ENCODE assay signal across 14 mouse cellular contexts in the genomic region with DNA sequence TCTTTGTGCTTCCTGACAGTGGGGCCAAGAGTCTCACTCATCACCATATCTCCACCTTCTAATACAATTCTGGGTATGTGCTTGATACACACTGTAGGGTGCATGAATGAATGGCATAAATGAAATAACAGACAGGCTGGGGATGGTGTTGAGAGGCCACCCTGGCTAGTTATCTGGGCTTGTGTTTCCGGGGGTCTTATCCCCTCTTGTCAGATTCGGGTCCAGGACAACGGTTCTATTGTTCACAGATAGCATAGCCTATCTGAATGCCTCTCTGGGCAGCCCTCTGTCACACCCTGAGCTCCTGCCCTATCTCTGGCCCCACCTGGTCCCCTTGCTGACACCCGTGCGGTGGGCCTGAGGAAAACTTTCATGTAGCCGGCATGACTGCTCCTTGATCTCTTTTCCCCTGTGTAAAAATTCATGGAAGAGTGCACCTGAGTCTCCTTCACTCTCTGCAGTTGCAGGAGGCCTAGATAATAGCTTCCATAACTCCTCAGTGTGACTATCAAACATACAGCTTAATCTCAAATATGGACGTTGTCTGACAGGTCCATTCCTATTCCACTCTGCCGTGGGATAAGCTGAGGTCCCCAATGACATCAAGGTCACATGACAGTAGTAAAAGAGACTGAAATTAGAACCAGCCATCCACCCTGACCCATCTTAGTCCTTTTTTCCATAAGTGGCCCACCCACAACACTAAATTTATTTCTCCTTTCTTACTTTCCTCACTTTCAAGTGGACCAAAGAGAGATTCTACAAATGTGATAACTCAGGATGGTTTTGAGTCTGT.
A peak's percentile ranks its signal among the peaks of the same experiment; 100 is the strongest.
DNase-seq lines count a peak whose midpoint lies in the region; ATAC-seq and TF ChIP-seq lines count a peak whose summit lies in the region.
"Had no signal": no experiment of that assay in that cellular context is flagged by ENCODE, and none has a peak within 500 bp of the region (broad histone marks: within the 10 kb centered on the region; RNA-seq: fewer than 3 reads in every experiment).

No protein-coding gene starts in this region.

- TF ChIP-seq EP300 in liver, embryonic 14.5 days (IDR thresholded peaks at IDR 0.05; ENCODE audit: low read depth): peak; percentile 97

- peak overlapping the region in 1 of 2 experiments; percentile 31; a peak in 2 of 4 replicates for H3K4me3 ChIP-seq in liver, embryonic 14.5 days (ENCODE audit: insufficient read depth in 1 of 2, low read depth in 2 of 2, low read length in 2 of 2)
- H3K4me3 ChIP-seq: hindbrain, embryonic 10.5 days; limb, embryonic 13.5 days had no signal

- peak; percentile 67 for ATAC-seq in common myeloid progenitor, adult 5-6 weeks (replicated peaks; ENCODE audit: low read depth, poor library complexity, severe bottlenecking)
- ATAC-seq in liver, embryonic 14.5 days (ENCODE audit: insufficient read depth): peak; percentile 91
- ATAC-seq: midbrain, embryonic 16.5 days had no signal

- WGBS in liver, embryonic 14.5 days (ENCODE audit: insufficient replicate concordance): 12% methylated on average over 8 of the region's 8 CpGs

- no peak for TF ChIP-seq CTCF in liver, embryonic 14.5 days (IDR thresholded peaks at IDR 0.05; ENCODE audit: low read depth)

- H3K9me3 ChIP-seq in liver, embryonic 14.5 days (ENCODE audit: control insufficient read depth, low read length): no peaks in the 10 kb centered on the region
- H3K9me3 ChIP-seq: hindbrain, embryonic 10.5 days; limb, embryonic 13.5 days had no signal

- peak overlapping the region; percentile 57 for H3K9ac ChIP-seq in liver, embryonic 14.5 days (replicated peaks)
- H3K9ac ChIP-seq: limb, embryonic 13.5 days had no signal

- H3K27ac ChIP-seq in liver, embryonic 14.5 days: peak overlapping the region; percentile 83
- H3K27ac ChIP-seq: hindbrain, embryonic 10.5 days; limb, embryonic 13.5 days had no signal

- H3K4me1 ChIP-seq in liver, embryonic 14.5 days (replicated peaks; ENCODE audit: control insufficient read depth in 2 of 2, insufficient read depth in 2 of 2, low read length in 1 of 2): peaks cover 58 to 59% of the 10 kb centered on the region in 2 experiments
- H3K4me1 ChIP-seq: limb, embryonic 13.5 days had no signal

- no peaks in the 10 kb centered on the region for H3K27me3 ChIP-seq in liver, embryonic 14.5 days (ENCODE audit: control insufficient read depth, insufficient read depth, low read length)
- H3K27me3 ChIP-seq: limb, embryonic 13.5 days had no signal

- intact Hi-C loops in gastrocnemius, postnatal 36 days (cut with DNase I): no loop called here

- DNase-seq in spleen, postnatal 4 days (ENCODE audit: low spot score in 2 of 2): peak; percentile 59 to 69
- DNase-seq in spleen, postnatal 14 days (ENCODE audit: low spot score in 2 of 2): no peak
- peak; percentile 73 to 75 (median 74) for DNase-seq in liver, embryonic 14.5 days (ENCODE audit: low read depth in 3 of 3, low spot score in 3 of 3)
- no peak for DNase-seq in lung, adult 18-20 months
- no peak for DNase-seq in gastrocnemius, postnatal 36 days
- no peak for DNase-seq in frontal cortex, adult 2 months (ENCODE audit: extremely low spot score in 1 of 2, low spot score in 1 of 2)
- DNase-seq: adrenal gland, adult 2 months; cerebellum, adult 9-11 months; kidney, postnatal 25 days; lung, postnatal 14 days had no signal

- H3K36me3 ChIP-seq in liver, embryonic 14.5 days (replicated peaks; ENCODE audit: control insufficient read depth, insufficient read depth, low read depth): no peaks in the 10 kb centered on the region; the same call in 1 of the 2 replicates
- H3K36me3 ChIP-seq: hindbrain, embryonic 10.5 days; limb, embryonic 13.5 days had no signal

- H3K4me2 ChIP-seq in liver, embryonic 14.5 days (ENCODE audit: low read depth): peak overlapping the region; percentile 66
- H3K4me2 ChIP-seq: limb, embryonic 13.5 days had no signal

Comparison
In these comparisons a context has a peak if more than half of its experiments do, and no peak if none do; other contexts are left out.
1. DNase-seq: peak in spleen, postnatal 4 days (2 of 2) and liver, embryonic 14.5 days (3 of 3); none in spleen, postnatal 14 days (0 of 2), lung, adult 18-20 months (0 of 2), gastrocnemius, postnatal 36 days (0 of 2) and frontal cortex, adult 2 months (0 of 2).